Mouse (Mus musculus): Measurements from ENCODE around the gene Tnfsf13b. TPM values are rescaled to one million over a fixed set of nuclear protein-coding genes. Genes with fewer than 3 reads are reported as not detected.

Tnfsf13b gene
- polyA plus RNA-seq, 1 experiment from 2014 or later, result 0.12 TPM

DNA sequence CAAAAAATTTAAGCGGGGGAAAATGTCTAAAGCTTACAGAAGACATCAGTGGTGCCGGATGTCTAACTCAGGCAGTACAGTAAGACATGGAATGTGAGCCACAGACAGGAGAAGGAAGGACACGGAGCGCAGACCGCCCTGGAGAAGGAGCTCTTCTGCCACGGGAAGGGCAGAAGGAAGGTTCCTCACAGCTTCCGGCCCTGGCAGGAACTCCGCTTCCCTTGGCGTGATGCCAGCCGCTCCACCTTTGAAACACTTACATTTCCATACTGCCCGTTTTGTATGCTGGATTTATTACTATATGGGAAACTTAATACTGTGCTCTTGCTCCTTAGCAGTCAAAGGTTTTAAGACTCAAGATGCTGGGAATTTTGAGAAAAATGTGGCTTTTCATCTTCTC, 60.6 kb downstream of the Tnfsf13b start:
- no peak overlapping the region for H3K9ac ChIP-seq (replicated peaks; ENCODE audit: low read length)
- no peak overlapping the region for H3K4me3 ChIP-seq (replicated peaks; ENCODE audit: low read depth, low read length)
- no peak for DNase-seq

GRCm38 (mm10) chr8:10067775-10068174, 61.5 kb downstream of the Tnfsf13b start:
- Histone ChIP-seq H3K9ac (replicated peaks; ENCODE audit: low read length) (no peak overlapping the region), H3K4me1 (ENCODE audit: control insufficient read depth, insufficient read depth, low read length) (no peaks in the 10 kb centered on the region), H3K9me3 (ENCODE audit: control insufficient read depth, low read length) (no peaks in the 10 kb centered on the region), H3K36me3 (ENCODE audit: control insufficient read depth, insufficient read depth, low read length) (no peaks in the 10 kb centered on the region), H3K4me2 (ENCODE audit: low read length) (no peak overlapping the region), H3K27me3 (ENCODE audit: control insufficient read depth, insufficient read depth, low read length) (no peaks in the 10 kb centered on the region), H3K27ac (replicated peaks; ENCODE audit: low read depth, low read length) (no peak overlapping the region), H3K4me3 (replicated peaks; ENCODE audit: low read depth, low read length) (no peak overlapping the region)
- ATAC-seq (ENCODE audit: low FRiP score, low TSS enrichment) (no peak; the same call in 1 of the 2 replicates), DNase-seq (no peak)
- 93% methylated on average over 7 of the region's 7 CpGs for WGBS

More for the DNA sequence above, 60.6 kb downstream of the Tnfsf13b start:
- Histone ChIP-seq H3K27me3 (ENCODE audit: control insufficient read depth, insufficient read depth, low read length) (no peaks in the 10 kb centered on the region), H3K4me1 (ENCODE audit: control insufficient read depth, insufficient read depth, low read length) (no peaks in the 10 kb centered on the region), H3K4me2 (ENCODE audit: low read length) (no peak overlapping the region), H3K36me3 (ENCODE audit: control insufficient read depth, insufficient read depth, low read length) (no peaks in the 10 kb centered on the region), H3K9me3 (ENCODE audit: control insufficient read depth, low read length) (no peaks in the 10 kb centered on the region), H3K27ac (replicated peaks; ENCODE audit: low read depth, low read length) (no peak overlapping the region)
- no peak for ATAC-seq (ENCODE audit: low FRiP score, low TSS enrichment)
- 88% methylated on average over 11 of the region's 11 CpGs for WGBS

DNA sequence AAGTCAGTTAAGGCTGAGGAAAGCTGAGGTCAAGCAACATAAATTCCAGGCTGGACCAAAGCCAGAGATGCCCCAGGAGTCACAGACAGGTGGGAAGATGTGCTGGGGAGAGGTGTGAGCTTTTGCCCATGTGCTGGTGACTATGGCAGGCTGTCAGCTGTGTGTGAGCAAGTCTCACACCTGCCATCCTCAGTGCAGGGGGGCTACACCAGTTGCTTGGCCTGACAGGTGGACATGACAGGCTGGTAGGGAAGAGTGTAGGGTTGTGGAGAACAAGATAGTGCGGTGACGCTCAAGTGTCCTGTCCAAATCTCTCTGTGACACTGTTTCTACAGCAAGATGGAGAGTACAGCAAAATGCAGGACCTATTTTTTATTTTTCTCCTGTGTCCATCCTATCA, 66.1 kb downstream of the Tnfsf13b start:
- H3K9me3 ChIP-seq (ENCODE audit: control insufficient read depth, low read length), result no peaks in the 10 kb centered on the region
- 93% methylated on average over 2 of the region's 2 CpGs for WGBS
- H3K4me2 ChIP-seq (ENCODE audit: low read length), result no peak overlapping the region
- H3K4me1 ChIP-seq (ENCODE audit: control insufficient read depth, insufficient read depth, low read length), result no peaks in the 10 kb centered on the region
- no peak for DNase-seq
- no peak for ATAC-seq (ENCODE audit: low FRiP score, low TSS enrichment)
- H3K27ac ChIP-seq (replicated peaks; ENCODE audit: low read depth, low read length), result no peak overlapping the region
- H3K36me3 ChIP-seq (ENCODE audit: control insufficient read depth, insufficient read depth, low read length), result no peaks in the 10 kb centered on the region
- no peak overlapping the region for H3K4me3 ChIP-seq (replicated peaks; ENCODE audit: low read depth, low read length)
- H3K27me3 ChIP-seq (ENCODE audit: control insufficient read depth, insufficient read depth, low read length), result no peaks in the 10 kb centered on the region
- H3K9ac ChIP-seq (replicated peaks; ENCODE audit: low read length), result no peak overlapping the region

Other genes with a start within 250 kb of the Tnfsf13b start
- gene Fam155a, start 235.3 kb upstream of the Tnfsf13b start, polyA plus RNA-seq (2014; fragmentation: Nextera tagmentation; extraction: Ambion mirVana), result 30.2 and 36.3 TPM in 2 replicates
- gene Gm10217, start 142.2 kb upstream of the Tnfsf13b start, polyA plus RNA-seq (2014; fragmentation: Nextera tagmentation; extraction: Ambion mirVana), result not detected in 2 replicates
- 7.4 and 13.5 TPM in 2 replicates for gene Lig4, start 28.8 kb upstream of the Tnfsf13b start, polyA plus RNA-seq (2014; fragmentation: Nextera tagmentation; extraction: Ambion mirVana)
- 12.5 and 20.0 TPM in 2 replicates for gene Abhd13, start 28.8 kb upstream of the Tnfsf13b start, polyA plus RNA-seq (2014; fragmentation: Nextera tagmentation; extraction: Ambion mirVana)
- 6.1 and 7.9 TPM in 2 replicates for gene Myo16, start 147.4 kb downstream of the Tnfsf13b start, polyA plus RNA-seq (2014; fragmentation: Nextera tagmentation; extraction: Ambion mirVana)